Mouse (Mus musculus): ENCODE measurements around the gene Ccdc60. TPM values are rescaled to one million over a fixed set of nuclear protein-coding genes. Genes with fewer than 3 reads are reported as not detected.
"Not testable (repeated sequence)": the region's sequence is repeated elsewhere in the genome, so short reads cannot be mapped to it uniquely, and the experiment has no call there.

Gene Ccdc60
- polyA plus RNA-seq, 1 experiment from 2014 or later = 0.39 TPM

- TF ChIP-seq CTCF (IDR thresholded peaks at IDR 0.05; ENCODE audit: low read depth) = no peak
- Histone ChIP-seq H3K27me3 (ENCODE audit: insufficient read depth, low read length) (no peaks in the 10 kb centered on the region), H3K36me3 (ENCODE audit: insufficient read depth, low read length) (no peaks in the 10 kb centered on the region), H3K4me3 (replicated peaks; ENCODE audit: low read depth, low read length) (no peak overlapping the region), H3K4me2 (ENCODE audit: low read length) (no peak overlapping the region), H3K27ac (no peak overlapping the region), H3K9ac (ENCODE audit: low read depth, low read length) (no peak overlapping the region), H3K4me1 (replicated peaks; ENCODE audit: insufficient read depth, low read length) (no peaks in the 10 kb centered on the region), H3K9me3 (replicated peaks; ENCODE audit: low read length) (no peaks in the 10 kb centered on the region)
- ATAC-seq (replicated peaks; ENCODE audit: low FRiP score, low read depth) (no peak), DNase-seq (ENCODE audit: low spot score) (no peak)
- WGBS = 83% methylated on average over 3 of the region's 3 CpGs
Measured at GRCm38 (mm10) chr5:116191596-116191995, 97.2 kb downstream of the Ccdc60 start.

GRCm38 (mm10) chr5:116189818-116190217 is 99.0 kb downstream of the Ccdc60 start:
- H3K36me3 ChIP-seq (ENCODE audit: insufficient read depth, low read length) = no peaks in the 10 kb centered on the region
- DNase-seq (ENCODE audit: low spot score) = peak; percentile 27
- H3K4me1 ChIP-seq (replicated peaks; ENCODE audit: insufficient read depth, low read length) = no peaks in the 10 kb centered on the region
- no peak overlapping the region for H3K9ac ChIP-seq (ENCODE audit: low read depth, low read length)
- no peak overlapping the region for H3K4me2 ChIP-seq (ENCODE audit: low read length)
- 7% methylated on average over 6 of the region's 6 CpGs for WGBS
- no peaks in the 10 kb centered on the region for H3K9me3 ChIP-seq (replicated peaks; ENCODE audit: low read length)
- H3K27me3 ChIP-seq (ENCODE audit: insufficient read depth, low read length) = no peaks in the 10 kb centered on the region
- no peak overlapping the region for H3K27ac ChIP-seq
- no peak for ATAC-seq (replicated peaks; ENCODE audit: low FRiP score, low read depth)
- no peak for TF ChIP-seq CTCF (IDR thresholded peaks at IDR 0.05; ENCODE audit: low read depth)
- H3K4me3 ChIP-seq (replicated peaks; ENCODE audit: low read depth, low read length) = no peak overlapping the region

- ATAC-seq (replicated peaks; ENCODE audit: low FRiP score, low read depth) (no peak), DNase-seq (ENCODE audit: low spot score) (no peak)
- Histone ChIP-seq H3K4me2 (ENCODE audit: low read length) (no peak overlapping the region), H3K9ac (ENCODE audit: low read depth, low read length) (no peak overlapping the region), H3K36me3 (ENCODE audit: insufficient read depth, low read length) (no peaks in the 10 kb centered on the region), H3K27ac (no peak overlapping the region), H3K4me1 (replicated peaks; ENCODE audit: insufficient read depth, low read length) (no peaks in the 10 kb centered on the region), H3K4me3 (replicated peaks; ENCODE audit: low read depth, low read length) (no peak overlapping the region), H3K9me3 (replicated peaks; ENCODE audit: low read length) (no peaks in the 10 kb centered on the region), H3K27me3 (ENCODE audit: insufficient read depth, low read length) (no peaks in the 10 kb centered on the region)
- TF ChIP-seq CTCF (IDR thresholded peaks at IDR 0.05; ENCODE audit: low read depth) = no peak
- WGBS = 6% methylated on average over 13 of the region's 13 CpGs
Measured at GRCm38 (mm10) chr5:116180594-116180993, 108.2 kb downstream of the Ccdc60 start.

- H3K36me3 ChIP-seq (ENCODE audit: insufficient read depth, low read length) = no peaks in the 10 kb centered on the region
- H3K9me3 ChIP-seq (replicated peaks; ENCODE audit: low read length) = no peaks in the 10 kb centered on the region
- no peaks in the 10 kb centered on the region for H3K4me1 ChIP-seq (replicated peaks; ENCODE audit: insufficient read depth, low read length)
- H3K9ac ChIP-seq (ENCODE audit: low read depth, low read length) = no peak overlapping the region
- no peak overlapping the region for H3K4me3 ChIP-seq (replicated peaks; ENCODE audit: low read depth, low read length)
- no peaks in the 10 kb centered on the region for H3K27me3 ChIP-seq (ENCODE audit: insufficient read depth, low read length)
- H3K27ac ChIP-seq = no peak overlapping the region
- 93% methylated on average over 6 of the region's 6 CpGs for WGBS
- TF ChIP-seq CTCF (IDR thresholded peaks at IDR 0.05; ENCODE audit: low read depth) = no peak
- DNase-seq (ENCODE audit: low spot score) = no peak
- H3K4me2 ChIP-seq (ENCODE audit: low read length) = no peak overlapping the region
- ATAC-seq (replicated peaks; ENCODE audit: low FRiP score, low read depth) = no peak
Measured at GRCm38 (mm10) chr5:116171721-116172120, 117.1 kb downstream of the Ccdc60 start.

- H3K4me2 ChIP-seq (ENCODE audit: low read length) = no peak overlapping the region
- WGBS = 66% methylated on average over 13 of the region's 13 CpGs
- ATAC-seq (replicated peaks; ENCODE audit: low FRiP score, low read depth) (no peak), DNase-seq (ENCODE audit: low spot score) (no peak)
- H3K9me3 ChIP-seq (replicated peaks; ENCODE audit: low read length) = no peaks in the 10 kb centered on the region
- no peak overlapping the region for H3K9ac ChIP-seq (ENCODE audit: low read depth, low read length)
- H3K4me1 ChIP-seq (replicated peaks; ENCODE audit: insufficient read depth, low read length) = no peaks in the 10 kb centered on the region
- no peaks in the 10 kb centered on the region for H3K36me3 ChIP-seq (ENCODE audit: insufficient read depth, low read length)
- H3K27ac ChIP-seq = no peak overlapping the region
- no peak for TF ChIP-seq CTCF (IDR thresholded peaks at IDR 0.05; ENCODE audit: low read depth)
- H3K4me3 ChIP-seq (replicated peaks; ENCODE audit: low read depth, low read length) = no peak overlapping the region
- no peaks in the 10 kb centered on the region for H3K27me3 ChIP-seq (ENCODE audit: insufficient read depth, low read length)
Measured at GRCm38 (mm10) chr5:116166965-116167364, 121.8 kb downstream of the Ccdc60 start.

GRCm38 (mm10) chr5:116165203-116165888 is 123.4 kb downstream of the Ccdc60 start:
- WGBS = 70% methylated on average over 11 of the region's 11 CpGs
- no peak for TF ChIP-seq CTCF (IDR thresholded peaks at IDR 0.05; ENCODE audit: low read depth)

GRCm38 (mm10) chr5:116154811-116155210 is 134.0 kb downstream of the Ccdc60 start:
- 7% methylated on average over 2 of the region's 2 CpGs for WGBS
- H3K27ac ChIP-seq = no peak overlapping the region
- no peak overlapping the region for H3K4me2 ChIP-seq (ENCODE audit: low read length)
- H3K9me3 ChIP-seq (replicated peaks; ENCODE audit: low read length) = no peaks in the 10 kb centered on the region
- H3K9ac ChIP-seq (ENCODE audit: low read depth, low read length) = no peak overlapping the region
- H3K27me3 ChIP-seq (ENCODE audit: insufficient read depth, low read length) = no peaks in the 10 kb centered on the region
- no peaks in the 10 kb centered on the region for H3K4me1 ChIP-seq (replicated peaks; ENCODE audit: insufficient read depth, low read length)
- DNase-seq (ENCODE audit: low spot score) (peak; percentile 27), ATAC-seq (replicated peaks; ENCODE audit: low FRiP score, low read depth) (no peak)
- H3K36me3 ChIP-seq (ENCODE audit: insufficient read depth, low read length) = no peaks in the 10 kb centered on the region
- no peak for TF ChIP-seq CTCF (IDR thresholded peaks at IDR 0.05; ENCODE audit: low read depth)
- H3K4me3 ChIP-seq (replicated peaks; ENCODE audit: low read depth, low read length) = no peak overlapping the region

More at GRCm38 (mm10) chr5:116165203-116165888, 123.4 kb downstream of the Ccdc60 start:
- Histone ChIP-seq H3K4me3 (replicated peaks; ENCODE audit: low read depth, low read length) (no peak overlapping the region), H3K9ac (ENCODE audit: low read depth, low read length) (no peak overlapping the region), H3K27me3 (ENCODE audit: insufficient read depth, low read length) (no peaks in the 10 kb centered on the region), H3K36me3 (ENCODE audit: insufficient read depth, low read length) (no peaks in the 10 kb centered on the region), H3K4me1 (replicated peaks; ENCODE audit: insufficient read depth, low read length) (no peaks in the 10 kb centered on the region), H3K9me3 (replicated peaks; ENCODE audit: low read length) (no peaks in the 10 kb centered on the region), H3K4me2 (ENCODE audit: low read length) (no peak overlapping the region), H3K27ac (no peak overlapping the region)
- ATAC-seq (replicated peaks; ENCODE audit: low FRiP score, low read depth) (no peak), DNase-seq (ENCODE audit: low spot score) (no peak)

GRCm38 (mm10) chr5:116146446-116146845 is 142.3 kb downstream of the Ccdc60 start:
- not testable (repeated sequence) for DNase-seq (ENCODE audit: low spot score); H3K36me3 ChIP-seq (ENCODE audit: insufficient read depth, low read length); H3K9ac ChIP-seq (ENCODE audit: low read depth, low read length); H3K9me3 ChIP-seq (replicated peaks; ENCODE audit: low read length); H3K27ac ChIP-seq; H3K4me3 ChIP-seq (replicated peaks; ENCODE audit: low read depth, low read length); H3K4me1 ChIP-seq (replicated peaks; ENCODE audit: insufficient read depth, low read length); H3K4me2 ChIP-seq (ENCODE audit: low read length); ATAC-seq (replicated peaks; ENCODE audit: low FRiP score, low read depth); H3K27me3 ChIP-seq (ENCODE audit: insufficient read depth, low read length)

All from kidney, postnatal 0 days (tissue).